Comparison of ENCODE assay signal across 16 mouse cellular contexts in the genomic region with DNA sequence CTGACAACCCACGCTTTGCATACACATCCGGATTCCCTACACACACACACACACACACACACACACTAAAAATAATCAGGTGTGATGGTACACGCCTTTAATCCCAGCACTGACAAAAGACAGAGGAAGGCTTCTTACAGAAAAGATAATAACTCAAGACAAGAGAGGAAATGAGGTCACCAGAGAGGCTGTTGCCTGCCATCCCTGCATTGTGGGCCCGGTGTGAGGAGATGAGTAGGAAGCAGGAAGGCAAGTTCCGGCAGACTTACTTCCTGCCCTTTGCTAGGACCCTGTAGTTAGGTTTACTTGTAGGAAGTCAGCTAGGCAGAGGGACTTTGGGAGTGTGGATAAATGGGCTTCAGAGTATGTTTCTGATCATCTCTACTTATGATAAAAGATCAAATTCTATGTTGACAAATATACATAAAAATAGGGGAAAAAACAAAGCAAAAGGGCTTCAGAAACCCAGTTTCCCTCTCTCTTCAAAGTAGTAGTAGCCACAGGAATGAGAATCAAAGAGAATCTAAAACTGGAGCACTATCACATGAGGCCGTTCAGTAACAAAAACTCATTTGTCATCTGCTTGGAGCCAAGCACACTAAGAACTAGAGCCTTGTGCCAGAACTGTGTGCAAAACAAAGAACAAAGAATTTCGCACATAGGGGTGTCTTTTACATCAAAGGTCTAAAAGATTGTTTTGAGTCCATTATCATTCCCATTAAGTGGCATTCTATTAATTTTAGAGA.
DNase-seq lines count a peak whose midpoint lies in the region; ATAC-seq and TF ChIP-seq lines count a peak whose summit lies in the region.
"Had no signal": no experiment of that assay in that cellular context is flagged by ENCODE, and none has a peak within 500 bp of the region (broad histone marks: within the 10 kb centered on the region; RNA-seq: fewer than 3 reads in every experiment).

No protein-coding gene starts in this region.

- no peak overlapping the region for H3K9ac ChIP-seq in kidney, postnatal 0 days (ENCODE audit: low read depth, low read length)
- H3K9ac ChIP-seq in kidney, embryonic 15.5 days, result no peak overlapping the region
- no peak overlapping the region for H3K9ac ChIP-seq in forebrain, embryonic 14.5 days (ENCODE audit: low read length)
- H3K9ac ChIP-seq: embryonic facial prominence, embryonic 13.5 days; intestine, embryonic 15.5 days; liver, embryonic 15.5 days had no signal

- no peak overlapping the region for H3K4me3 ChIP-seq in kidney, postnatal 0 days (replicated peaks; ENCODE audit: low read depth, low read length)
- no peak overlapping the region for H3K4me3 ChIP-seq in kidney, embryonic 15.5 days (replicated peaks)
- H3K4me3 ChIP-seq in forebrain, embryonic 14.5 days (ENCODE audit: low read depth, low read length), result no peak overlapping the region
- H3K4me3 ChIP-seq: embryonic facial prominence, embryonic 13.5 days; intestine, embryonic 15.5 days; liver, embryonic 15.5 days had no signal

- 83% methylated on average over 7 of the region's 7 CpGs for WGBS in kidney, postnatal 0 days
- 77% methylated on average over 7 of the region's 7 CpGs for whole genome bisulfite sequencing in kidney, embryonic 15.5 days
- WGBS in forebrain, embryonic 14.5 days, result 78% methylated on average over 7 of the region's 7 CpGs

- H3K4me1 ChIP-seq in kidney, postnatal 0 days (replicated peaks; ENCODE audit: insufficient read depth, low read length), result no peaks in the 10 kb centered on the region
- H3K4me1 ChIP-seq in kidney, embryonic 15.5 days, result no peaks in the 10 kb centered on the region
- no peaks in the 10 kb centered on the region for H3K4me1 ChIP-seq in forebrain, embryonic 14.5 days (ENCODE audit: control insufficient read depth, insufficient read depth, low read length)
- H3K4me1 ChIP-seq: embryonic facial prominence, embryonic 13.5 days; intestine, embryonic 15.5 days; liver, embryonic 15.5 days had no signal

- no peak for ATAC-seq in kidney, postnatal 0 days (replicated peaks; ENCODE audit: low FRiP score, low read depth)
- ATAC-seq in kidney, embryonic 15.5 days (replicated peaks; ENCODE audit: low FRiP score), result no peak
- ATAC-seq in forebrain, embryonic 14.5 days, result no peak
- ATAC-seq: intestine, embryonic 15.5 days had no signal

- peaks cover 32% of the 10 kb centered on the region for H3K36me3 ChIP-seq in kidney, postnatal 0 days (ENCODE audit: insufficient read depth, low read length)
- H3K36me3 ChIP-seq in kidney, embryonic 15.5 days, result peaks cover 67% of the 10 kb centered on the region
- peaks cover 30% of the 10 kb centered on the region; the same call in 1 of the 2 replicates for H3K36me3 ChIP-seq in forebrain, embryonic 14.5 days (ENCODE audit: control insufficient read depth, insufficient read depth, low read length)
- H3K36me3 ChIP-seq: intestine, embryonic 15.5 days had no signal

- DNase-seq in adrenal gland, postnatal 36 days, result peak; percentile 9 to 16
- no peak for DNase-seq in adrenal gland, postnatal 25 days
- peak; percentile 11 for DNase-seq in kidney, postnatal 0 days (ENCODE audit: low spot score)
- peak; percentile 8 for DNase-seq in thymus, postnatal 25 days
- no peak for DNase-seq in thymus, adult 18-20 months
- no peak for DNase-seq in forebrain, embryonic 14.5 days (ENCODE audit: low spot score)
- DNase-seq in embryo, embryonic 10 days (ENCODE audit: low spot score), result no peak
- DNase-seq: cerebellum, postnatal 14 days; gastrocnemius, postnatal 10 days; heart, postnatal 36 days; right cerebral cortex, postnatal 4 days had no signal

- no peaks in the 10 kb centered on the region for H3K9me3 ChIP-seq in kidney, postnatal 0 days (replicated peaks; ENCODE audit: low read length)
- H3K9me3 ChIP-seq in kidney, embryonic 15.5 days (replicated peaks), result no peaks in the 10 kb centered on the region
- no peaks in the 10 kb centered on the region for H3K9me3 ChIP-seq in forebrain, embryonic 14.5 days (replicated peaks; ENCODE audit: control insufficient read depth, low read length)
- H3K9me3 ChIP-seq: embryonic facial prominence, embryonic 13.5 days; G1E; intestine, embryonic 15.5 days; liver, embryonic 15.5 days had no signal

- no peaks in the 10 kb centered on the region for H3K27me3 ChIP-seq in kidney, postnatal 0 days (ENCODE audit: insufficient read depth, low read length)
- H3K27me3 ChIP-seq in kidney, embryonic 15.5 days, result no peaks in the 10 kb centered on the region
- no peaks in the 10 kb centered on the region for H3K27me3 ChIP-seq in forebrain, embryonic 14.5 days (replicated peaks; ENCODE audit: control insufficient read depth, insufficient read depth, low read length)
- H3K27me3 ChIP-seq: embryonic facial prominence, embryonic 13.5 days; intestine, embryonic 15.5 days; liver, embryonic 15.5 days had no signal

- no peak overlapping the region for H3K27ac ChIP-seq in kidney, postnatal 0 days
- H3K27ac ChIP-seq in kidney, embryonic 15.5 days, result no peak overlapping the region
- no peak overlapping the region for H3K27ac ChIP-seq in forebrain, embryonic 14.5 days (ENCODE audit: low read depth, low read length)
- H3K27ac ChIP-seq: embryonic facial prominence, embryonic 13.5 days; intestine, embryonic 15.5 days; liver, embryonic 15.5 days had no signal

- no peak for TF ChIP-seq CTCF in kidney, postnatal 0 days (IDR thresholded peaks at IDR 0.05; ENCODE audit: low read depth)

- no peak overlapping the region for H3K4me2 ChIP-seq in kidney, postnatal 0 days (ENCODE audit: low read length)
- no peak overlapping the region for H3K4me2 ChIP-seq in kidney, embryonic 15.5 days
- no peak overlapping the region for H3K4me2 ChIP-seq in forebrain, embryonic 14.5 days (ENCODE audit: low read length)
- H3K4me2 ChIP-seq: embryonic facial prominence, embryonic 13.5 days; intestine, embryonic 15.5 days; liver, embryonic 15.5 days had no signal

Comparison
In these comparisons a context has a peak if more than half of its experiments do, and no peak if none do; other contexts are left out.
1. DNase-seq: peak in adrenal gland, postnatal 36 days (2 of 2), kidney, postnatal 0 days (single experiment) and thymus, postnatal 25 days (single experiment); none in adrenal gland, postnatal 25 days (single experiment), thymus, adult 18-20 months (0 of 2), forebrain, embryonic 14.5 days (single experiment) and embryo, embryonic 10 days (single experiment).